ENCODE assay signal across 10 mouse cellular contexts in genomic region chr3:87809322-87809962, GRCm38 (mm10). TPM values are rescaled to one million over a fixed set of nuclear protein-coding genes. Genes with fewer than 3 reads are reported as not detected.
DNase-seq lines count a peak whose midpoint lies in the region; ATAC-seq and TF ChIP-seq lines count a peak whose summit lies in the region.
"Had no signal": no experiment of that assay in that cellular context is flagged by ENCODE, and none has a peak within 500 bp of the region (broad histone marks: within the 10 kb centered on the region; RNA-seq: fewer than 3 reads in every experiment).

No protein-coding gene starts in this region.

- ATAC-seq in heart, embryonic 15.5 days (replicated peaks; ENCODE audit: insufficient number of reproducible peaks, insufficient read depth, low FRiP score, low read depth), result peak; percentile 47; the same call in 1 of the 2 replicates
- peak; percentile 78 for ATAC-seq in kidney, postnatal 0 days (replicated peaks; ENCODE audit: low FRiP score, low read depth)
- ATAC-seq in midbrain, embryonic 16.5 days, result peak; percentile 39; the same call in 1 of the 2 replicates

- H3K4me2 ChIP-seq in heart, embryonic 15.5 days, result peak overlapping the region; percentile 35
- H3K4me2 ChIP-seq in kidney, postnatal 0 days (ENCODE audit: low read length), result peak overlapping the region; percentile 46
- H3K4me2 ChIP-seq in midbrain, embryonic 16.5 days (ENCODE audit: low read length), result peak overlapping the region; percentile 25

- 6% methylated on average over 28 of the region's 28 CpGs for WGBS in heart, embryonic 15.5 days
- 4% methylated on average over 28 of the region's 28 CpGs for WGBS in forebrain, embryonic 10.5 days
- 8% methylated on average over 28 of the region's 28 CpGs for WGBS in kidney, postnatal 0 days
- WGBS in midbrain, embryonic 16.5 days, result 3% methylated on average over 27 of the region's 28 CpGs

- H3K9me3 ChIP-seq in heart, embryonic 15.5 days (replicated peaks), result no peaks in the 10 kb centered on the region
- H3K9me3 ChIP-seq in forebrain, embryonic 10.5 days, result no peaks in the 10 kb centered on the region
- H3K9me3 ChIP-seq in kidney, postnatal 0 days (replicated peaks; ENCODE audit: low read length), result no peaks in the 10 kb centered on the region
- H3K9me3 ChIP-seq in midbrain, embryonic 16.5 days (replicated peaks; ENCODE audit: control insufficient read depth, low read length, poor library complexity, severe bottlenecking), result no peaks in the 10 kb centered on the region

- no peak overlapping the region for H3K4me3 ChIP-seq in heart, embryonic 15.5 days
- peak overlapping the region; percentile 43 for H3K4me3 ChIP-seq in forebrain, embryonic 10.5 days
- H3K4me3 ChIP-seq in kidney, postnatal 0 days (replicated peaks; ENCODE audit: low read depth, low read length), result 0 out of 2 replicates have a peak overlapping the region, but pooled peaks have one; percentile 10
- peak overlapping the region; percentile 3 for H3K4me3 ChIP-seq in midbrain, embryonic 16.5 days (ENCODE audit: low read depth, low read length)

- TF ChIP-seq CTCF in kidney, postnatal 0 days (IDR thresholded peaks at IDR 0.05; ENCODE audit: low read depth), result no peak

- intact Hi-C loops in left cerebral cortex, postnatal 36 days (cut with DNase I), result no loop called here

- H3K36me3 ChIP-seq in heart, embryonic 15.5 days, result no peaks in the 10 kb centered on the region
- H3K36me3 ChIP-seq in forebrain, embryonic 10.5 days (replicated peaks), result no peaks in the 10 kb centered on the region
- no peaks in the 10 kb centered on the region for H3K36me3 ChIP-seq in kidney, postnatal 0 days (ENCODE audit: insufficient read depth, low read length)
- H3K36me3 ChIP-seq in midbrain, embryonic 16.5 days (ENCODE audit: control insufficient read depth, insufficient read depth, low read length), result no peaks in the 10 kb centered on the region

- H3K4me1 ChIP-seq in heart, embryonic 15.5 days (replicated peaks), result peaks cover 9% of the 10 kb centered on the region
- peaks cover 18% of the 10 kb centered on the region for H3K4me1 ChIP-seq in forebrain, embryonic 10.5 days
- peaks cover 4% of the 10 kb centered on the region; the same call in 1 of the 2 replicates for H3K4me1 ChIP-seq in kidney, postnatal 0 days (replicated peaks; ENCODE audit: insufficient read depth, low read length)
- H3K4me1 ChIP-seq in midbrain, embryonic 16.5 days (ENCODE audit: control insufficient read depth, insufficient read depth, low read length), result no peaks in the 10 kb centered on the region

- H3K27ac ChIP-seq in heart, embryonic 15.5 days, result no peak overlapping the region
- no peak overlapping the region for H3K27ac ChIP-seq in forebrain, embryonic 10.5 days
- no peak overlapping the region for H3K27ac ChIP-seq in kidney, postnatal 0 days
- H3K27ac ChIP-seq in midbrain, embryonic 16.5 days (ENCODE audit: low read length), result no peak overlapping the region

- DNase-seq in heart, postnatal 4 days, result no peak
- DNase-seq in forebrain, embryonic 10.5 days (ENCODE audit: extremely low spot score, low spot score), result no peak
- DNase-seq in kidney, postnatal 0 days (ENCODE audit: low spot score), result peak; percentile 50
- no peak for DNase-seq in left cerebral cortex, postnatal 36 days (ENCODE audit: low spot score in 2 of 2)
- DNase-seq in layer of hippocampus, adult 18-20 months (ENCODE audit: low spot score in 2 of 2), result no peak
- DNase-seq in spleen, postnatal 4 days (ENCODE audit: low spot score in 2 of 2), result no peak

- peaks cover 89% of the 10 kb centered on the region for H3K27me3 ChIP-seq in heart, embryonic 15.5 days
- peaks cover 100% of the 10 kb centered on the region for H3K27me3 ChIP-seq in forebrain, embryonic 10.5 days (ENCODE audit: poor library complexity, severe bottlenecking)
- H3K27me3 ChIP-seq in kidney, postnatal 0 days (ENCODE audit: insufficient read depth, low read length), result peaks cover 35% of the 10 kb centered on the region
- peaks cover 37% of the 10 kb centered on the region for H3K27me3 ChIP-seq in midbrain, embryonic 16.5 days (ENCODE audit: control insufficient read depth, insufficient read depth, low read depth, low read length)

- H3K9ac ChIP-seq in heart, embryonic 15.5 days, result no peak overlapping the region
- 0 out of 2 replicates have a peak overlapping the region, but pooled peaks have one; percentile 8 for H3K9ac ChIP-seq in kidney, postnatal 0 days (ENCODE audit: low read depth, low read length)
- peak overlapping the region; percentile 21; the same call in 1 of the 2 replicates for H3K9ac ChIP-seq in midbrain, embryonic 16.5 days (ENCODE audit: low read depth, low read length)

RNA-seq across cellular contexts. Expression of gene Insrr, which starts 12.7 kb away (rescaled TPM):
- 0.08 and 0.11 TPM in 2 replicates for polyA plus RNA-seq in heart, embryonic 15.5 days (2015; fragmentation: Nextera tagmentation; extraction: Ambion mirVana)
- under 1 TPM in 1 of 2 experiments, not detected in 1; 0.07 TPM for total RNA-seq in heart, postnatal 4 days (2021)
- polyA plus RNA-seq in forebrain, embryonic 10.5 days (2016; fragmentation: Nextera tagmentation; extraction: Ambion mirVana), result 0.06 and 0.14 TPM in 2 replicates
- 1.9 and 2.3 TPM in 2 replicates for polyA plus RNA-seq in kidney, postnatal 0 days (2015; fragmentation: Nextera tagmentation; extraction: Ambion mirVana)
- 0.43 and 0.86 TPM in 2 replicates for polyA plus RNA-seq in midbrain, embryonic 16.5 days (2015; fragmentation: Nextera tagmentation; extraction: Ambion mirVana)
- under 1 TPM; 0.39 to 0.77 TPM for total RNA-seq in left cerebral cortex, postnatal 36 days (2021)
- under 1 TPM; 0.15 TPM for total RNA-seq in layer of hippocampus, adult 18-20 months (2021)

RNA-seq across cellular contexts. Expression of gene Ntrk1, which starts 14.5 kb away (rescaled TPM):
- polyA plus RNA-seq in heart, embryonic 15.5 days (2015; fragmentation: Nextera tagmentation; extraction: Ambion mirVana), result 0.40 and 4.9 TPM in 2 replicates
- total RNA-seq in heart, postnatal 4 days (2021), result under 1 TPM; 0.09 to 0.10 TPM
- 0.38 and 0.46 TPM in 2 replicates for polyA plus RNA-seq in forebrain, embryonic 10.5 days (2016; fragmentation: Nextera tagmentation; extraction: Ambion mirVana)
- 2.1 and 2.3 TPM in 2 replicates for polyA plus RNA-seq in kidney, postnatal 0 days (2015; fragmentation: Nextera tagmentation; extraction: Ambion mirVana)
- 1.3 and 1.4 TPM in 2 replicates for polyA plus RNA-seq in midbrain, embryonic 16.5 days (2015; fragmentation: Nextera tagmentation; extraction: Ambion mirVana)
- total RNA-seq in left cerebral cortex, postnatal 36 days (2021), result under 1 TPM; 0.35 to 0.95 TPM
- total RNA-seq in layer of hippocampus, adult 18-20 months (2021), result under 1 TPM; 0.25 to 0.32 TPM

RNA-seq across cellular contexts. Expression of gene Pear1, which starts 14.7 kb away (rescaled TPM):
- 17.4 and 25.4 TPM in 2 replicates for polyA plus RNA-seq in heart, embryonic 15.5 days (2015; fragmentation: Nextera tagmentation; extraction: Ambion mirVana)
- total RNA-seq in heart, postnatal 4 days (2021), result 10 to 100 TPM; 24.8 to 26.1 TPM
- polyA plus RNA-seq in forebrain, embryonic 10.5 days (2016; fragmentation: Nextera tagmentation; extraction: Ambion mirVana), result 10.7 and 11.2 TPM in 2 replicates
- 31.6 and 35.4 TPM in 2 replicates for polyA plus RNA-seq in kidney, postnatal 0 days (2015; fragmentation: Nextera tagmentation; extraction: Ambion mirVana)
- polyA plus RNA-seq in midbrain, embryonic 16.5 days (2015; fragmentation: Nextera tagmentation; extraction: Ambion mirVana), result 6.6 and 6.7 TPM in 2 replicates
- total RNA-seq in left cerebral cortex, postnatal 36 days (2021), result 1 to 10 TPM; 6.8 to 9.2 TPM
- total RNA-seq in layer of hippocampus, adult 18-20 months (2021), result 10 to 100 TPM in 1 of 2 experiments, 1 to 10 TPM in 1; 7.1 to 11.6 TPM

RNA-seq across cellular contexts. Expression of gene Sh2d2a, which starts 37.1 kb away (rescaled TPM):
- polyA plus RNA-seq in heart, embryonic 15.5 days (2015; fragmentation: Nextera tagmentation; extraction: Ambion mirVana), result 0.37 and 3.8 TPM in 2 replicates
- under 1 TPM in 1 of 2 experiments, not detected in 1; 0.12 TPM for total RNA-seq in heart, postnatal 4 days (2021)
- 0.09 and 0.10 TPM in 2 replicates for polyA plus RNA-seq in forebrain, embryonic 10.5 days (2016; fragmentation: Nextera tagmentation; extraction: Ambion mirVana)
- 0.11 TPM in 1 of 2 replicates, not detected in the other for polyA plus RNA-seq in kidney, postnatal 0 days (2015; fragmentation: Nextera tagmentation; extraction: Ambion mirVana)
- not detected in 2 replicates for polyA plus RNA-seq in midbrain, embryonic 16.5 days (2015; fragmentation: Nextera tagmentation; extraction: Ambion mirVana)
- total RNA-seq in left cerebral cortex, postnatal 36 days (2021), result not detected
- total RNA-seq in layer of hippocampus, adult 18-20 months (2021), result not detected
- total RNA-seq: left cerebral cortex, postnatal 25 days had no signal
- polyA plus RNA-seq: cortical plate, adult 2 months had no signal
